Mouse (Mus musculus) central nervous system, embryonic 11.5 days (tissue): ENCODE data around the gene Gm16429. TPM values are rescaled to one million over a fixed set of nuclear protein-coding genes. Genes with fewer than 3 reads are reported as not detected.

Source experiments
- polyA plus RNA-seq: library from polyadenylated mRNA; depleted of rRNA; stranded (reverse); fragments of >200 nt; gene quantifications from 2 replicates; pipeline ENCODE4 v1.2.3, GENCODE M21; 2012; rRNA removed

Gene Gm16429
- polyA plus RNA-seq, result not detected in 2 replicates

DNA sequence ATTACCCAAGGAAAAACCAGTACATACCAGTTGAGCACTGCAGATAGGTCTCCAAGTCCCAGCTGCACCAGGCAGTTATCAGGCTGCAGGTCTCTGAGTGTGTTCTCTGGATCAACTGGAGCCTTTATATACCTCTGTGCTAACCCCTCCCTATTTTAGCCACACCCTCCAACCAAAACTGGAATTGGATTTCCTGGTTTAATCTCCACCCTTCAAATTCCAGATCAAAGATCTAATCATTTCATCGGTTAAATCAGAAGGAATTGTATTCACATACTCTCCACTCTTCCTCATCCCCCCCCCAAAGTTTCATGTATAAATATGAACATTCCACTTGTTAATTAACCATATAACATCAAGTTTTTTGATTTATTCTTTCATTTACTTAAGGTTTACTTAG is at the start of gene Gm16429:
TSS of gene Gm16429 (minus strand) at position 101 of the 400 bp plus-strand sequence.

Other genes starting within 250 kb of the Gm16429 start
- gene Gm7792, start 85.3 kb downstream of the Gm16429 start, polyA plus RNA-seq, result not detected in 2 replicates
- gene BC061212, start 141.5 kb upstream of the Gm16429 start, polyA plus RNA-seq, result not detected in 2 replicates
- gene Gm6351, start 147.3 kb upstream of the Gm16429 start, polyA plus RNA-seq, result not detected in 2 replicates